Mouse (Mus musculus) ES-CJ7 (cell line): ENCODE results near the gene Cnot1.
A peak's percentile ranks its signal among the peaks of the same experiment; 100 is the strongest.

ENCODE experiments used
- DNase-seq: peaks from one replicate; pipeline ENCODE4 v3.0.0; 2011; ENCODE audit warnings: low read depth, low spot score

The Cnot1 gene

DNA sequence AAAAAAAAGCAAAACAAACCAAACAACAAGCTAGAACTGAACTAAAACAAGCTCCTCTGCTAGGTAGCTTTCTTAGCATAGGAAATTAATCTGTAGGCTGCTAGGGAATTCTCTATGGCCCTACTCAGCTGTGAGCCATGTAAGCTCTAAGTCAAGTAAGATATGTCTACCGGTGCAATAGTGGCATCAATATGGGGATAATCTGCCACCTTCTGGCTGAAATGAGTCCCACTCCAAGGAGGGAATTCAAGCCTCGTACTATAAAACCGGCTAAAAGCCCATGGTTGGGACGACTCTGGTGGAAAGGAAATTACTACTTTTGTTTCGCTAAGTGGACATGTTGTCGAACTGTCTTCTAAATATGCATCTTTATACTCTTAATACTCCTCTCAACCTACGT lies 68.7 kb downstream of the Cnot1 start:
- DNase-seq, result peak; percentile 56

DNA sequence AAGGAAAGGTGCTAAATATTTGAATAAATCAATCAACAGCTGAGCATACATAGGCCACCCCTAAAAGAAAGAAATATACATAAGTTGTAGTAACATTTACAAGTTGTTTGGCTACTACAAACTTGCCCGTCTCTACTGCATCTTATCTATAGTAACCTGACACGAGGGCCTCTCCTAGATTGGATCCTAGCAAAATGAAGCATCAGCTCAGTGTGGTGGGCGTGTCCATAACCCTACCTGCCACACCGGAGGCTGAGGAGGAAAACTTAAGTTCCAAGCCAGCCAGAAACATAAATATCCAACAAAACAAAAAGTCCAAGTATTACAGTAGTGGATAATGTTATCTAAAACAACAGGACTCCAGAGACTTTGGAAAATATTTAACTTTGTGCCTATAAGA lies 79.6 kb downstream of the Cnot1 start:
- DNase-seq, result no peak

- no peak for DNase-seq
These were observed 90.5 kb downstream of the Cnot1 start for GRCm38 (mm10) chr8:95716546-95717335.

DNA sequence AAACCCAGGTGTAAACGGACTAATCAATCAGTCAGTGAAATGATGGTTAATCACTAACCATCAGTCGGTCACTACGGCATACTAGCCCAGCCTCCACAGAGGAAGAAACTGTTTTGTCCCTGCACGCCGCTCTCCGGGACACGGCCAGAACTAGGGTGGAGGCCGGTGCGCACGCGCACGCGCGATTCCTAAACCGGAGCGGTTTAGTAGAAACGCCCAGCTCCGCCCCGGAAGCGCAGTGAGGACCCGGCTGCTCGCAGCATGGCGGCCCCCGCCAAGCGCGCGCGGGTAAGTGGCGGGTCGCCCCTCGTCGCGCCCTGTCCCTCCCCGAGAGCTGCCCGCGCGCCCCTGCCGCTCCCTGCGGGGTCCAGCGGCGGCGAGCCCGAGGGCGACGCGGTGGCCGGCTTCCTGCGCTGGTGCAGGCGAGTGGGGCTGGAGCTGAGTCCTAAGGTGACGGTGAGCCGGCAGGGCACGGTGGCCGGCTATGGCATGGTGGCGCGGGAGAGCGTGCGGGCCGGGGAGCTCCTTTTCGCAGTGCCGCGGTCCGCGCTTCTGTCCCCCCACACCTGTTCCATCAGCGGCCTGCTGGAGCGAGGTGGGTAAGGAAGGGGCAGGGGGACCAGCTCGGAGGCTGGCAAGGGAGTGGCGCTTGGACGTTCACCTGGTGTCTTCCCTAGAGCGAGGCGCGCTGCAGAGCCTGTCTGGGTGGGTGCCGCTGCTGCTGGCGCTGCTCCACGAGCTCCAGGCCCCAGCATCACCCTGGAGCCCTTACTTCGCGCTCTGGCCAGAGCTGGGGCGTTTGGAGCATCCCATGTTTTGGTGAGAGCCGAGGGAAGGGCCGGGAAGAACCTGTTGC lies 91.4 kb downstream of the Cnot1 start, which contains the start of gene Setd6:
Gene Setd6, plus strand, starts transcription at position 206 of the 856 bp plus-strand sequence.
- peak; percentile 93 for DNase-seq

GRCm38 (mm10) chr8:95714837-95715413 lies 92.3 kb downstream of the Cnot1 start:
- no peak for DNase-seq

DNA sequence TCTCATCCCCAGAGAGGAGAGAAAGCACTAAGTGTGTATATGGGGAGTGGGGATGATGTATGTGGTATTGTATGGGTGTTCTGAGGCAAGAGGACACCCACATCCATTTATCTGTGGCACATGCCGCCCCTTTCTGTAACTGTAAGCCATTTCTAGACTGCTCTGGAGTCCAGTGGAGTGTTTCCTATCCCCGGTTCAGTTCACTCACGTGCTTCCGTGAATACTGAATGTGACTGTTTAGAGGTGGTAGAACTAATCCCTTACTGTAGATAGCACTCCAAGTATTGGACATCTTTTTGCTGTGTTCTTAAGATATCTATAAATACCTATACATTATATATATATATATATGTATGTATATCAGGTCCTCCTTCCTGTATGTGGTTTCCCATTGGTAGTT lies 92.9 kb downstream of the Cnot1 start:
- DNase-seq, result no peak

DNA sequence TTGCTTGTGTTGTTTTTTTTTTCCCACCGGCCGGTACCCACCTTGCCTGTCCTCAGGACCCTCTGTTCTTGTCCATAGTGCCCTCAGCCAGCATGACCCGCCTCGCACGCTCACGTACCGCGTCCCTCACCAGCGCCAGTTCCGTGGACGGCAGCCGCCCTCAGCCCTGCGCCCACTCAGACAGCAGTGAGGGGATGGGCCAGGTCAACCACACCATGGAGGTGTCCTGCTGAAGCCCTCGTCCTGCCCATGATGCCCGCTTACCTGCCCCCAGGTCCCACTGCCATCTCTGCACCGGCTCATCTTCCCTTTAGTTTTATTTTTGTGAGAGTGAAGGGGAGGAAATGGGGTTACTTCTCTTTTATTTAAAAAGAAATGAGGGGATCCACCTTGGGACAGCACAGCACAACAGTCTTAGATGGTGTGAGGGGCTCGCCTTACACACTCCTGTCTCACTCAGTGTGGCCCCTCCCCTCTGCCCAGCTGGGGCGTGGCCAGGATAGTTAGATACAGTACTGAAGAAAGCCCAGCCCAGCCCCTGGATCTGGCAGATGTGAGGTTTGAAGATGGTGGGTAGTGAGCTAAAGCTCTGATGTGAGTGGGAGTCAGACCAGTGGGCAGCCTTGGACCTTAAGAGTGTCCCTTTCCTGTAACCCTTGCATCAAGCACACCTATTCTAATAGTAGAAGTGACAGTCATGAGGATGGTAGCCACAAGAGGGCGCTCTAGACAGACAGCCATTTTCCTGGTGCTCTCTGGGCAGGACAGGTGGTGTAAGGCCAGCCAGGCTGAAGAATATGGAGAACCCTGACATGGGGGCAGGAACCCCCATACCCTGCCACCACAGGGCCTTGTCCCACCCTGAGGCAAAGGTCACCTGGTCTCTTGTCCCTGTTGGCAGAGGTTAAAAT lies 93.9 kb downstream of the Cnot1 start:
- DNase-seq, result peak; percentile 90

GRCm38 (mm10) chr8:95712395-95712794 lies 94.9 kb downstream of the Cnot1 start:
- no peak for DNase-seq

GRCm38 (mm10) chr8:95711029-95711428 lies 96.2 kb downstream of the Cnot1 start:
- no peak for DNase-seq

DNA sequence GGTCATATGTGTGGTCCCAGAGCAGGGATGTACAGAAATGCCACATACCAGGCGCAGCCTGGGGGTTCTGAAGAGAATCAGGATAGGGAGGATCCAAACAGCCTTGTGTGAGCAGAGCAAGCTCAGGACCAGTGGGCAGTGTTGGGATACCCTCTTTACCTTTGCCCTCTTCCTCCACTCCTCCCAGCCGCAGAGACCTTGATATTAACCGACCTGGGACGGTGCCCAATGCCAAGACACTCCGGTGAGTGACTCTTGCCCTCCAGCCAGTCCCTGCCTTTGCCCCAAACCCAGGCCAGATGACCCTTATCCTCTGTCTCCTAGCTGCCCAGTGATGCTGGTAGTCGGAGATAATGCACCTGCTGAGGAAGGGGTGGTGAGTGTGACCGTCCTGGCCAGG lies 97.7 kb downstream of the Cnot1 start:
- no peak for DNase-seq

DNA sequence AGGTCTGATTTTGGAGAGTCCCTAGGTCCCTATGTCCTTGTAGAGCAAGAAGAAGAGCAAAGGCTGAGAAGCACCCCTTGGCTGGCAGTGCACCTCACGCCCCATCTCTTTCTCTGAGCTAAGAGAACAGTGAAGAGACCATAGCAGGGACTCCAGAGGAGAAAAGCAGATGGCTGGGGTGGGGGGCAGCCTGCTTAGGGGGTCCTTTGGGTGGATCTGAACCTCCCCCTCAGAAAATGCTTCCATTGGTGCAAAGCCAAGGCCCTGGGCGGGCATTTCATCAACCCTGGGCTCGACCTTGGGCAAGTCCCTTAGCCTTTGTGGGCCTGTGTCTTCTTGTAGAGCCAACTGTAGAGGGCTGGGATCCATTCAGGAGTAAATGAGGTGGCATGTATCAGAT lies 102.7 kb downstream of the Cnot1 start:
- no peak for DNase-seq

DNA sequence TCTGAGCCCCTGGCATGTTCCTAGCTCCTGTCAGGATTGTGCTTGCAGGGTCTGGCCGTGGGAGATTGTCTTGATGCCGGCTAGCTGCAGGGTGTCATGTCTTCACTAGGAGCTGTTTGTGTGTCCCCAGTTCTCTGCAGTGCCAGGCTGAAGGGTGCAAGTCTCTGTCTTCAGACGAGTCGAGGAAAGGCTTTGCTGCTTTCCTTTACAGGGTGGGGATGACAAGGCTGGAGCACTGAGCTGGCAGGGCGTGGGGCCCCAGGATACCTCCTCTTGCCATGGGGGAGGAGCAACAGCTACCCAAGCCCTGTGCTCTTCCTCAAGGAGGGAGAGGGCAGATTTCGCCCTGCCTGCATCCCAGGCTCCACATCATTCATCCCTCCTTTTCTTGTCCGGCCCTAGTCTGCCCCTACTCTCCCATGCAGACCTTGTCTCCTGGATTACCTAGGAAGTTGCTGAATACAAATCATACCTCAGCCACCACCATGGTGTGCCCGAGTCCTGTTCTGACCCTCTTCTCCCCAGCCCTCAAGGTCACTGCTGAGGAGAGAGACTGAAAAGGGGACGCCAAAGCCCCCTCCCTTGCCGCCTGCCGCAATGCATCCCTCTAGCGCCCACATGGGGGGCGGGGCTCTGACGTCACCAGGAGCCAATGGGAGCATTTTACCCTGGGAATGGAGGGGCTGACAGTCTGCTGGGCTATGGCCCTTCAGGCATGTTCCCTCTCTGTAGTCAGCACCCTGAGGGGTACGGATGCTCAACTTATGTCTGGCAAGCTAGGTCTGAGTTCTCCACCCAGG lies 103.6 kb downstream of the Cnot1 start:
- DNase-seq, result peak; percentile 61

DNA sequence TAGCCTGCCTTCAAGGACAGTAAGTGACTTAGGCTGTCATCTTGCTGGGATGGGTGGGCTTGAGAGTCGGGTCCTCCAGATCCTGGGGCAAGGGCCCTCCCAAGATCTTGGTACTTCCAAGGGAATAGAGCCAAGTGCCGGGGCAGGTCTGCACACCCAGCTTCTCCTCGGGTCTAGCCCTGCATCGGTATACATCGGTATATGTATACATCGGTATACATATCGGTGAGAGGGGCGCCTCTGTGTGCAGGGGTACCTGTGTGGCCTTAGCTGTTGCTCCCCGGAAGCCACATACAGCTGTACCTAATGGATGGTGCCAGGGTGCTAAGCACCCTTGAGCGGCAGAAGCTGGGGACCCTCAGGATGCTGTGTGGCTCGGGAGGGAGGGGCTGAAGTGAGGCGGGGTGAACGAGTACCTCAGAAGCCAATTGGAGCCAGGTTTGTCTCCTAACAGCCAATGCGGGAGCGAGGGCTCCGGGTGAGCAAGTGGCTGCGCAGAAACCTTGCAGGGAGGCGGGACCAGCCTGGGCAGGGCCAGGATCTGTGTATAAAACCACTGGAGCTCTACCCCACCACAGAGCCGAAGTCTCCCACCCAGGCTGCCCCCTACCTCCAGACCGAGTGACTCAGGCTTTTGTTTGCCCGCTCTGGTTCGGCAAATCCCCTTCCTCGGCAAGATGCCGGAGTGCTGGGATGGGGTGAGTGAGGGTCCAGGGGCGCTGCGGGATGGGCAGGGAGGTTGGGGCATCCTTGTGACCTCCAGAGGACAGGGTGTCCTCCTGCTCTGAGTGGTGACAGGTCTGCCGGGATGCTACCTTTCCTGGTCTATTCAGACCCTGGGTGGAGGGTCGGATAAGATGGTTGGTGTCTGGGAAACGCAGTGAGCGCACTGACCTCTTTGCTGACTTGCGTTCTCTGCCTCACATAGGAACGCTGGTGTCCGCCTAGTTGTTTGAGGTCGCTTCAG lies 104.5 kb downstream of the Cnot1 start:
- DNase-seq, result peak; percentile 91

- DNase-seq, result no peak
These were observed 105.5 kb downstream of the Cnot1 start for GRCm38 (mm10) chr8:95701809-95702208.

DNA sequence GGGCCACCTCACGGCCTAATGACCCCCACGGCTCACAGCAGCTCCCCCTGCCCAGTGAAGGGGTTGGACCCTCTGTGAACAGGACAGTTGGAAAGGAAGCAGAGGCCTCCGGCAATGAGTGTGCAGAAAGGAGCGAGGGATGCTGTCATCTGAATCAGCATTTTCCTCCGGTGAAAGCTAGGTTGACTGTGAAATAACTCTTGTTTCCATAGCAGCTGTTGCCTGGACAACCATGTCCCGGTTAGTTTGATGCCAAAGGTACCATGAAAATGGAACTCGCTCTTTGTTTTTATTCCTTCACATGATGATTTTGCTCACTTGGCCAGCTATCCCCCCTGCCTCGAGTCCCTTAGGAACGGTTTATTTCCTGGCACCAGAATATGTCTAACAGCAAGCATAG lies 107.0 kb downstream of the Cnot1 start:
- DNase-seq, result no peak

DNA sequence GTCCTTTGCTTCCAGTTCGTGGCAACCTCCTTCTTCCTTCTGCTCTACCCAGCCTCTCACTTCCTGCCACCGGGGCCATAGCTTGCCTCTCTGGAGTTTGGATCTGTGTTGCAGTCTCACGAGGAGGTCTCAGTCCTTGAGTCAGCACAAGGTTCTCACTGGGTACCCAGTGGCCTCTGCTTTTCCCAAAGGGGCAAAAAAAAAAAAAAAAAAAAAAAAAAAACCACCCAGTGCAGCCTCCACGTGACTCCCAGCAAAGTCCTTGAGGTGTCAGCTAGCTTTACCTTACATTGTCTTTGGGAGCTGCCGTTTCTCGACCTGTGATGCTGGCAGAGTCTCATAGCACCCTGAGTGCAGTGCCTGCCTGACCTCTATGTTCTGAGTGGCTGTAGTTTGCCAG lies 109.1 kb downstream of the Cnot1 start:
- no peak for DNase-seq

DNA sequence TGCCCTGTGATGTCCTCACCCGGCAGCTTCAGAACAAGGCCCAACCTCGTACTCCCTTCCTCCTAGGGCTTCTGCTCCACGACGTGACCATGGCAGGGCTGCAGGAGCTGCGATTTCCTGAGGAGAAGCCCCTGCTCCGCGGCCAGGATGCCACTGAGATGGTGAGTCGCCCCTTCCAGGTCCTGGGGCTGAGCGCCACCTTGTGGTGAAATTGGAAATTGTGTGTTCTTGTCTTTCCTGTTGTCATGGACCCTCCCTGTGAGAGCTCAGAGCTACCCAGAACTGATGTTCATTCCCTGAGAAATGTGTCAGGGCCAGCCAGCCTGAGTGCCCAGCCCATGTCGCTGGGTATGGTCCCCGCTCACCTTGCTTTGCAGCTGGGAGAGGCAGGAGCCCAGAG lies 110.1 kb downstream of the Cnot1 start:
- DNase-seq, result peak; percentile 95

DNA sequence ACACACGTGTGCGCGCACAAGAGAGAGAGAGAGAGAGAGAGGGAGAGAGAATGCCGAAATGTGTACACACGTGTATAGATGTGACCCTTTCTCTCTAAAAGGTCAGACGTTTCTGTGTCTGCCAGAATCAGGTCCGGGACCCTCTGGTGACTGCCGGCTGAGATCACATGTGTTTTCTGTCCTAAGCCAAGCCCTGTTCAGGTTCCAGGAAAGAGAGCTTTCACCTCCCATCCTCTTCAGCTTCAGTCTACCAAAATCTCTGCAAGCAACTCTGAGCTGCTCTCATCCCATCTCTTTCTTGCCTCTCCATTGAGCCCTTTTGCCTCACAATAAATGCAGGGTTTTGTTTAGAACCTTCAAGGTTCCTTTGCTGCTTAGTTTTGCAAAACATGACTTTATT lies 110.6 kb downstream of the Cnot1 start:
- peak; percentile 58 for DNase-seq

DNA sequence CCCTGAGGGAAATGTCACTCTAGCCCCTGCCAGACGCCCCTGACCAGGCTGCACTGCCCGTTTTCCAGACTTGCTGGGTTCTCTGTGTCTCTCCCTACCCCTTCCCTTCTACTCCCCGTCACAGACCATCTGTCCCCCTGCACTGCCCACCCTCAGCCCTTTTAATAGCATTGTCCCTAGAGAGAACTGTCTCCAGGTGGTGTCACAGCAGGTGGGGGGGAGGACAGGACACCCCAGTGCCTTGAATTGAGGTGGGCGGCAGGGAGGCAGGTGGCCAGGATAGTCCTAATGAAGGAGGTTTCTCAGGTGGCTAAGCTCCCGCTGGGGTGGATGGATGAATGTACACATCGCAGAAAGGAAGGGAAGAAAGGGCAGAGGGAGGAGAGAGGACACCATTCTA lies 112.6 kb downstream of the Cnot1 start:
- DNase-seq, result no peak
